Mouse (Mus musculus) intestine, embryonic 14.5 days (tissue): ENCODE measurements around the gene Ttyh2. TPM values are rescaled to one million over a fixed set of nuclear protein-coding genes. Genes with fewer than 3 reads are reported as not detected.

Source experiments
- ATAC-seq: fragments of 200-750 bp; cut with Nextera tagmentation; replicated peaks from 2 replicates; pipeline ENCODE4 v1.8.0; 2017; ENCODE audit warnings: low read depth, moderate number of reproducible peaks, moderate TSS enrichment, moderate library complexity; ENCODE audit not compliant: low FRiP score, low TSS enrichment
- DNase-seq: peaks from one replicate; pipeline ENCODE4 v3.0.0-alpha.2; 2018; ENCODE audit warnings: low spot score
- H3K27ac ChIP-seq: fragments of 300-500 bp; sonication (generic); 2 replicates; pipeline ENCODE4 v1.5.1; 2014; ENCODE audit warnings: low read depth, mild to moderate bottlenecking, control low read depth
- H3K27me3 ChIP-seq: fragments of 300-500 bp; sonication (generic); replicated peaks from 2 replicates; pipeline ENCODE4 v1.6.1; 2014; ENCODE audit warnings: low read length, control low read depth; ENCODE audit not compliant: control insufficient read depth, insufficient read depth
- H3K36me3 ChIP-seq: fragments of 300-500 bp; sonication (generic); 2 replicates; pipeline ENCODE4 v1.6.1; 2014; ENCODE audit warnings: low read length, control low read depth; ENCODE audit not compliant: control insufficient read depth, insufficient read depth
- H3K4me1 ChIP-seq: fragments of 300-500 bp; sonication (generic); replicated peaks from 2 replicates; pipeline ENCODE4 v1.6.1; 2014; ENCODE audit warnings: low read length, control low read depth, mixed read lengths; ENCODE audit not compliant: control insufficient read depth, insufficient read depth
- H3K4me2 ChIP-seq: fragments of 300-500 bp; sonication (generic); 2 replicates; pipeline ENCODE4 v1.6.1; 2014; ENCODE audit warnings: low read length
- H3K4me3 ChIP-seq: fragments of 300-500 bp; sonication (generic); 2 replicates; pipeline ENCODE4 v1.5.1; 2014; ENCODE audit warnings: low read depth, low read length, control low read depth, mixed read lengths
- H3K9ac ChIP-seq: fragments of 300-500 bp; sonication (generic); 2 replicates; pipeline ENCODE4 v1.6.1; 2014; ENCODE audit warnings: mild to moderate bottlenecking, low read length
- H3K9me3 ChIP-seq: fragments of 300-500 bp; sonication (generic); 2 replicates; pipeline ENCODE4 v1.6.1; 2016; ENCODE audit warnings: low read length, control low read depth; ENCODE audit not compliant: control insufficient read depth
- WGBS: fragments of 180-500 bp; shearing (Covaris S2); extraction: QIAGEN DNeasy Blood & Tissue Kit; methylation state at CpG from one replicate; pipeline ENCODE4 v1.1.7; 2014; 5-methylcytosine and 5-hydroxymethylcytosine counted together
- polyA plus RNA-seq: library from polyadenylated mRNA; unstranded; fragments of >200 nt; fragmentation: Nextera tagmentation; extraction: Ambion mirVana; gene quantifications from 2 replicates; pipeline ENCODE4 v1.2.1, GENCODE M21; 2014

The Ttyh2 gene
- polyA plus RNA-seq, 1 experiment from 2014 or later = 19.9 TPM

- H3K9ac ChIP-seq = no peak overlapping the region
- ATAC-seq (no peak), DNase-seq (no peak)
- peaks cover 11% of the 10 kb centered on the region for H3K4me1 ChIP-seq
- 91% methylated on average over 16 of the region's 16 CpGs for WGBS
- H3K9me3 ChIP-seq = no peaks in the 10 kb centered on the region
- no peak overlapping the region for H3K4me2 ChIP-seq
- H3K27ac ChIP-seq = no peak overlapping the region
- H3K36me3 ChIP-seq = no peaks in the 10 kb centered on the region
- no peaks in the 10 kb centered on the region for H3K27me3 ChIP-seq
- H3K4me3 ChIP-seq = no peak overlapping the region
Observed at GRCm38 (mm10) chr11:114686221-114686959, 11.2 kb downstream of the Ttyh2 start.

- Histone ChIP-seq H3K36me3 (no peaks in the 10 kb centered on the region), H3K4me1 (peaks cover 11% of the 10 kb centered on the region), H3K9ac (no peak overlapping the region), H3K4me3 (no peak overlapping the region), H3K9me3 (no peaks in the 10 kb centered on the region), H3K4me2 (no peak overlapping the region), H3K27ac (peak overlapping the region; percentile 24), H3K27me3 (no peaks in the 10 kb centered on the region)
- WGBS = 28% methylated on average over 10 of the region's 10 CpGs
- DNase-seq = no peak
- ATAC-seq = no peak
Observed at GRCm38 (mm10) chr11:114687574-114688188, 12.4 kb downstream of the Ttyh2 start.

GRCm38 (mm10) chr11:114688729-114689128, 13.5 kb downstream of the Ttyh2 start:
- WGBS = 90% methylated on average over 3 of the region's 3 CpGs

GRCm38 (mm10) chr11:114690192-114690591, 15.0 kb downstream of the Ttyh2 start:
- Histone ChIP-seq H3K9me3 (no peaks in the 10 kb centered on the region), H3K4me1 (0 out of 2 replicates have a peak, but pooled peaks cover 6% of the 10 kb centered on the region), H3K36me3 (no peaks in the 10 kb centered on the region), H3K27me3 (no peaks in the 10 kb centered on the region), H3K27ac (no peak overlapping the region), H3K9ac (no peak overlapping the region), H3K4me3 (no peak overlapping the region), H3K4me2 (no peak overlapping the region)
- WGBS = 88% methylated on average over 15 of the region's 15 CpGs
- no peak for ATAC-seq
- DNase-seq = no peak

More at GRCm38 (mm10) chr11:114688729-114689128, 13.5 kb downstream of the Ttyh2 start:
- Histone ChIP-seq H3K27me3 (no peaks in the 10 kb centered on the region), H3K4me2 (no peak overlapping the region), H3K27ac (no peak overlapping the region), H3K9me3 (no peaks in the 10 kb centered on the region), H3K36me3 (no peaks in the 10 kb centered on the region), H3K9ac (no peak overlapping the region), H3K4me3 (no peak overlapping the region), H3K4me1 (peaks cover 11% of the 10 kb centered on the region)
- DNase-seq (no peak), ATAC-seq (no peak)

GRCm38 (mm10) chr11:114691454-114692182, 16.4 kb downstream of the Ttyh2 start:
- no peak for DNase-seq
- no peak overlapping the region for H3K4me2 ChIP-seq
- no peaks in the 10 kb centered on the region for H3K36me3 ChIP-seq
- H3K27ac ChIP-seq = no peak overlapping the region
- H3K4me1 ChIP-seq = 0 out of 2 replicates have a peak, but pooled peaks cover 6% of the 10 kb centered on the region
- no peak overlapping the region for H3K4me3 ChIP-seq
- no peak for ATAC-seq
- no peaks in the 10 kb centered on the region for H3K27me3 ChIP-seq
- no peaks in the 10 kb centered on the region for H3K9me3 ChIP-seq
- 53% methylated on average over 6 of the region's 6 CpGs for WGBS
- H3K9ac ChIP-seq = no peak overlapping the region

GRCm38 (mm10) chr11:114692601-114693000, 17.4 kb downstream of the Ttyh2 start:
- Histone ChIP-seq H3K36me3 (no peaks in the 10 kb centered on the region), H3K4me1 (0 out of 2 replicates have a peak, but pooled peaks cover 4% of the 10 kb centered on the region), H3K9me3 (no peaks in the 10 kb centered on the region), H3K4me3 (no peak overlapping the region), H3K9ac (no peak overlapping the region), H3K27me3 (no peaks in the 10 kb centered on the region), H3K4me2 (no peak overlapping the region), H3K27ac (no peak overlapping the region)
- WGBS = 57% methylated on average over 7 of the region's 7 CpGs
- DNase-seq (no peak), ATAC-seq (no peak)

- Histone ChIP-seq H3K9me3 (no peaks in the 10 kb centered on the region), H3K36me3 (no peaks in the 10 kb centered on the region), H3K4me2 (no peak overlapping the region), H3K27ac (no peak overlapping the region), H3K4me1 (no peaks in the 10 kb centered on the region), H3K27me3 (no peaks in the 10 kb centered on the region), H3K9ac (no peak overlapping the region), H3K4me3 (no peak overlapping the region)
- 91% methylated on average over 6 of the region's 6 CpGs for WGBS
- no peak for DNase-seq
- ATAC-seq = no peak
Observed at GRCm38 (mm10) chr11:114693456-114693855, 18.2 kb downstream of the Ttyh2 start.

GRCm38 (mm10) chr11:114694451-114694850, 19.2 kb downstream of the Ttyh2 start:
- Histone ChIP-seq H3K27ac (no peak overlapping the region), H3K27me3 (no peaks in the 10 kb centered on the region), H3K4me2 (no peak overlapping the region), H3K9ac (no peak overlapping the region), H3K9me3 (no peaks in the 10 kb centered on the region), H3K4me1 (no peaks in the 10 kb centered on the region), H3K36me3 (no peaks in the 10 kb centered on the region), H3K4me3 (no peak overlapping the region)
- WGBS = 73% methylated on average over 2 of the region's 2 CpGs
- ATAC-seq (no peak), DNase-seq (no peak)
